Mouse (Mus musculus) liver, adult 2 months (tissue): Measurements from ENCODE around the gene Wscd1.

Source experiments
- CTCF ChIP-seq: fragments of 200-500 bp; IDR thresholded peaks from 2 replicates; pipeline ENCODE4 v1.5.1; 2011; ENCODE audit warnings: low read depth, low read length, control low read depth
- POLR2A ChIP-seq: fragments of 200-500 bp; IDR thresholded peaks from 2 replicates; pipeline ENCODE4 v1.6.1; 2011; ENCODE audit warnings: low read length, control low read depth; ENCODE audit not compliant: insufficient read depth; ENCODE audit errors: extremely low read depth

GRCm38 (mm10) chr11:71788209-71788608 is 38.5 kb downstream of the Wscd1 start:
- TF ChIP-seq CTCF (no peak), POLR2A (no peak)
